Mouse (Mus musculus): ENCODE data around the gene Acad12.
A peak's percentile ranks its signal among the peaks of the same experiment; 100 is the strongest.
"Not testable (repeated sequence)": the region's sequence is repeated elsewhere in the genome, so short reads cannot be mapped to it uniquely, and the experiment has no call there.

The Acad12 gene

GRCm38 (mm10) chr5:121612036-121612435 lies 6.7 kb downstream of the Acad12 start:
- DNase-seq (ENCODE audit: low spot score in 2 of 2) = no peak

GRCm38 (mm10) chr5:121609556-121610135 lies 9.1 kb downstream of the Acad12 start:
- DNase-seq (ENCODE audit: low spot score in 2 of 2) = not testable (repeated sequence)

GRCm38 (mm10) chr5:121606151-121606550 lies 12.6 kb downstream of the Acad12 start:
- DNase-seq (ENCODE audit: low spot score in 2 of 2) = peak; percentile 84 to 86

GRCm38 (mm10) chr5:121603815-121604214 lies 14.9 kb downstream of the Acad12 start:
- DNase-seq (ENCODE audit: low spot score in 2 of 2) = not testable (repeated sequence)

- peak; percentile 90 to 94 for DNase-seq (ENCODE audit: low spot score in 2 of 2)
Observed at GRCm38 (mm10) chr5:121601547-121602299, 17.0 kb downstream of the Acad12 start.

GRCm38 (mm10) chr5:121598871-121599610 lies 19.7 kb downstream of the Acad12 start:
- no peak for DNase-seq (ENCODE audit: low spot score in 2 of 2)

GRCm38 (mm10) chr5:121597991-121598537 lies 20.7 kb downstream of the Acad12 start:
- DNase-seq (ENCODE audit: low spot score in 2 of 2) = no peak

- DNase-seq (ENCODE audit: low spot score in 2 of 2) = no peak
Observed at GRCm38 (mm10) chr5:121597332-121597731, 21.4 kb downstream of the Acad12 start.

GRCm38 (mm10) chr5:121596226-121596625 lies 22.5 kb downstream of the Acad12 start:
- no peak for DNase-seq (ENCODE audit: low spot score in 2 of 2)

- no peak for DNase-seq (ENCODE audit: low spot score in 2 of 2)
Observed at GRCm38 (mm10) chr5:121595758-121596157, 23.0 kb downstream of the Acad12 start.

- no peak for DNase-seq (ENCODE audit: low spot score in 2 of 2)
Observed at GRCm38 (mm10) chr5:121594714-121595313, 23.9 kb downstream of the Acad12 start.

- peak; percentile 74 to 77 for DNase-seq (ENCODE audit: low spot score in 2 of 2)
Observed at GRCm38 (mm10) chr5:121593451-121594401, 25.0 kb downstream of the Acad12 start, which contains the start of gene Aldh2. Gene Aldh2 (minus strand): TSS chr5:121593824.

- DNase-seq (ENCODE audit: low spot score in 2 of 2) = peak in 1 of 2 experiments; percentile 10
Observed at GRCm38 (mm10) chr5:121592816-121593407, 25.8 kb downstream of the Acad12 start.

- no peak for DNase-seq (ENCODE audit: low spot score in 2 of 2)
Observed at GRCm38 (mm10) chr5:121592064-121592815, 26.5 kb downstream of the Acad12 start.

GRCm38 (mm10) chr5:121591417-121592063 lies 27.2 kb downstream of the Acad12 start:
- DNase-seq (ENCODE audit: low spot score in 2 of 2) = peak in 1 of 2 experiments; percentile 6

GRCm38 (mm10) chr5:121589928-121590327 lies 28.8 kb downstream of the Acad12 start:
- DNase-seq (ENCODE audit: low spot score in 2 of 2) = no peak

GRCm38 (mm10) chr5:121586400-121587039 lies 32.2 kb downstream of the Acad12 start:
- DNase-seq (ENCODE audit: low spot score in 2 of 2) = peak; percentile 69 to 81

GRCm38 (mm10) chr5:121585699-121586098 lies 33.0 kb downstream of the Acad12 start:
- DNase-seq (ENCODE audit: low spot score in 2 of 2) = no peak

All from right cerebral cortex, adult 2 months (tissue).